Mouse (Mus musculus) small intestine, adult 2 months (tissue): ENCODE results near the gene Disp1.

Experiments used
- CTCF ChIP-seq: fragments of 200-500 bp; IDR thresholded peaks from 2 replicates; pipeline ENCODE4 v1.5.1; 2012; ENCODE audit warnings: low read depth, mild to moderate bottlenecking, control low read depth, inconsistent platforms, low read length, moderate library complexity, mixed read lengths; ENCODE audit not compliant: insufficient replicate concordance, insufficient read length; ENCODE audit errors: extremely low read depth
- POLR2A ChIP-seq: fragments of 200-500 bp; IDR thresholded peaks from 2 replicates; pipeline ENCODE4 v1.6.1; 2012; ENCODE audit warnings: low read depth, mild to moderate bottlenecking, control low read depth, inconsistent platforms, low read length, moderate library complexity

GRCm38 (mm10) chr1:183183565-183183964 lies 37.8 kb downstream of the Disp1 start:
- TF ChIP-seq CTCF, result no peak
- no peak for TF ChIP-seq POLR2A
